Mouse (Mus musculus): Measurements from ENCODE around the gene Kctd17. TPM values are rescaled to one million over a fixed set of nuclear protein-coding genes. Genes with fewer than 3 reads are reported as not detected.

The Kctd17 gene
- total RNA-seq, 2 experiments from 2014 or later = 9.5 to 9.6 TPM

DNA sequence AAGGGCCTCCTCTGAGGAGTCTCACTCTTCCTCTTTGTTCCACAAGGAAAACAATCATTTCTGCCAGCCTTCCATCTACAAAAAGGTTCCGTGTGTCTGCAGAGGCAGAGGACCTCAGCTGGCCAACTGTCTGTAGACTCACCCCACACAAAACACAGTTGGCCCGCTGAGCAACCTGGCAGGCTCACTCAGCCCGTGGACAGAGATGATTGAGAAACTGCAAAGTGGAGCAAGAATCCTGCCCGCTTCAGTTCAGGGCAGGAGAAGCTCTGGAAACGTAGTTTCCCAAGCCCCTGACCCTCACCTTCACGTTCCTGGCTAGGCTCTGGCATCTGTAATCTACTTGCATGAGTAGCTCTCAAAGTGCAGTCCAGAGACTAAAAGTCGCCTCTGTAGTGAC is 18.8 kb downstream of the Kctd17 start:
- no peak for ATAC-seq (ENCODE audit: poor library complexity, severe bottlenecking)

DNA sequence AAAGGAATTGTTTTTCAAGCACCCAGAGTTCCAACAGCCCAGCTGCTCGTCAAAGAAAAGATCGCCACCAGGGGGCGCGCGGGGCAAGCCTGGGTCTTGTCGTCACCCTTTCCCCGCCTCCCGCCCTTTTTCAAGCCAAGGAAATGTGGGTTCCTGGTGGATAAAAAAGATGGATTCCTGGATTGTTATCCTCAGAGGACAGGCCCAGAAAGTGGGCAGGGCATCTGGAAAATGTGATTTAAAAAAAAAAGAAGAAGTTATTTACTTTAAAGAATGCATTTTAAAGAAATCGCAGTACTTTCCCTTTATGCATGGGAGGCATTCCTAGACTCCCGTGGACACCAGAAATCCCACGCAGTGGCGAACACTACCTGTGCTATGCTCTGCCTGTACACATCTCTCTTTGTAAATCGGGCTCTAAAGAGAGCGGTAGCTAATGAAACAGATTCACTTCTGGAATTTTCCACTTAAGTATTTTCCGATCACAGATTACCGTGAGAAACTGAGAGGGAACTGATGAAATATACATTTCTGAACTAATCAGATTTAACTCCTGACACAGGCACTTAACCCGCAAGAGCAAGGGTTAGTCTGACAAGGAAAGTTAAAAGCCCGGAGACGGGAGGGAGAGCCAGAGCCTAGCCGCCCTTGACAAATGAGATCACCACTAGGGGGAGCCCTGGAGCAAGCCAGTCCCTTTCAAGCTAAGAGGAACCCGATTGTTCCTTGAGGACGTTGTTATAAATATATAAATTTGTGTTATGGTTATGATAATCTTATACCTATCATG is 19.6 kb downstream of the Kctd17 start:
- peak; percentile 73 for ATAC-seq (ENCODE audit: poor library complexity, severe bottlenecking)

DNA sequence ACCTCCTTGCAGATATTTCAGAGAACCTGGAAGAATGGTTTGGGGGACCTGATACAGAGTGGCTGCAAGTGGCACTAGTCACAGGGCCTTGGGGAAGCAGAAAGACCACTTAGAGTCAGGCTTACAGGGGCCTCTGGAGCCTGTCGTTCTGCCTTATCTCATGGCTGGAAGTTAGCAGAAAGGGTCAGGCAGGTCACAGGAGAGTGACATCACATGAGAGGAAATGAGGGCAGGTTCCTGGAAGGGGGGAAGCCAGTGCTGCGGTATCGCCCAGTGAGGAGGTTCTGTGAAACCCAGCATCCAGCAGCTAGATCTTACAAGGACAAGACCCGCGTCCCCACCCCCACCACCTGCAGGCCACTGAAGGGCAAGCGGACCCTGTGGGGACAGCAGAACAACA is 20.8 kb downstream of the Kctd17 start:
- ATAC-seq (ENCODE audit: poor library complexity, severe bottlenecking) = peak; percentile 17; the same call in 1 of the 2 replicates

DNA sequence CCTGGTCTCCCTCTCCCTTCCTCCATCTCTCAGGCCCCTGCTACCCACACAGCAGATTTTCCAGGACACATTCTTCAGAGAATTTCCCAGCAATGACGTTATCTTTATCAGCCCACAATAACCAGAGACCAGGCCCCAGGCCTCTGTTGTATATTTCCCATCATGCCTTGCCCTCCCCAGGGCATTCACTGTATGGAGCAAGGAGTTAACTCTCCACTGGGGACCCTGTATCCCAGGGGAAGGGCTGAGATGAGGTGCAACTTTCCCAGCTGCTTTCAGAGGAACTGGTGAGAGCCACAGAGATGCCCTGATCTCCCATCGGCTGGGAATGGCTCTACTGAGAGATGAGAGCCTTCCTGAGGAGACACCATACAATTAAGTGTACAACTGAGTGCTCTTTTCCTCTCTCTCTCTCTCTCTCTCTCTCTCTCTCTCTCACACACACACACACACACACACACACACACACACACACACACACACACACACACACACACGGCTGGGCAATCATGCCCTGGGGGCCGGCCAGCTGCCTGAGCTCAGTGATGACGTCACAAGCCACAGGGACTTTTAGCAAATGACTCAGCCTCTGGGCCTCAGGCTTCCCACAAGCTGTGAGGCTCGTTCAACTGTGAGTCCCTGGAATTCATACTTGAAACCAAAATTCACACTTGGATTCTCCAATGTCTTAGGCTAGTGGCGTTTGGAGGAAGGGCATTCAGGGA is 21.5 kb downstream of the Kctd17 start:
- ATAC-seq (ENCODE audit: poor library complexity, severe bottlenecking) = peak; percentile 67

DNA sequence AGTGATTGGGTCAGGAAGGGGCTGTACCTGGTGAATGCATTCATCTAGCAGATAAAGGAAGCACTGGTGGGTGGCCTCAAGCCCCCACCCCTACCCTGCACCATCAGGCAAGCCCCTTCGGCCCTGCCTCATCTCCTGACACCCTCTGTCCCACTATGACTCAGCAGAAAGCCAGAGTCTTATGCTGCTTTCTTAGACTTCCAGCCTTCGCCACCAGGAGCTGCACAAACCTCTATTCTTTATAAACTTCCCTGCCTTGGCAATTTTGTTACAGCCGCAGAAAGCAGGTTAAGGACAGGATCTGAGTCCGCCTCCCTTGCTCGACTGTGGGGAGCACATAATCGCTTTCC is 22.0 kb downstream of the Kctd17 start:
- ATAC-seq (ENCODE audit: poor library complexity, severe bottlenecking) = no peak

DNA sequence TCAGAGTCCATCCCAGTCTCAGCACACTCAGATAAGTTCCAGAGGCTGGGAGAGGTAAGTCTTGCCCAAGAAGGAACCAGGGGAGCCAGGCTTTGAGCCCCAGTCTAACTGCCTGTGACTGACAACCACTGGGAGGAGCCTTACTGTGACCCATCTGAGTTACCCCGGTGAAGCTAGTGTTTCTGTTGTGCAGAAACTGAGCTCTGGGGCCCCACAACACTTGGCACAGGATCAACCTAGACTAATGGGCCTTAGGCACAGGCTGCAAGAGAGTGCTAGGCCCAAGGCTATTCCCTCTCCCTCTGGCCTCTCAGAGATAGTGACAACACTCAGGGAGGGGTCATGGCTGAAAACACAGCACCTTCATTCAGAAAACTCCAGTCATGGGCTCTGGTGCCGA is 22.8 kb downstream of the Kctd17 start:
- ATAC-seq (ENCODE audit: poor library complexity, severe bottlenecking) = no peak

DNA sequence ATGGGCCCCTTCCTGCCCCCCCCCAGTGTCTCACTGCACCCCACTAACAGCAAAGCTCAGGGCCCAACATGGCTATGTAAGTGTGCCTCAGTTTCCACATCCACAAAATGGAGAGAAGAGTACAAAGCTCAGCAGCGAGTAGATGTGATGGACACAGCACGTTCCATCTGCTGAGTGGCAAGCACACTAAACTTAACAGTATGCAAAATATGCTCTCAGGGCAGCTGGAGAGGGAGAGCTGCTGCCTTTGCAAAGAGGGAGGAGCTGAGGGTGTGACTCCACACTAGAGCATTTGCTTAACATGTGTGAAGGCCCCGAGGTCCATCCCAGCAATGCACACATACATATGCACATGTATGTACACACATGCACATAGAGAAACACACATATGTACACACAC is 24.6 kb downstream of the Kctd17 start:
- no peak for ATAC-seq (ENCODE audit: poor library complexity, severe bottlenecking)

DNA sequence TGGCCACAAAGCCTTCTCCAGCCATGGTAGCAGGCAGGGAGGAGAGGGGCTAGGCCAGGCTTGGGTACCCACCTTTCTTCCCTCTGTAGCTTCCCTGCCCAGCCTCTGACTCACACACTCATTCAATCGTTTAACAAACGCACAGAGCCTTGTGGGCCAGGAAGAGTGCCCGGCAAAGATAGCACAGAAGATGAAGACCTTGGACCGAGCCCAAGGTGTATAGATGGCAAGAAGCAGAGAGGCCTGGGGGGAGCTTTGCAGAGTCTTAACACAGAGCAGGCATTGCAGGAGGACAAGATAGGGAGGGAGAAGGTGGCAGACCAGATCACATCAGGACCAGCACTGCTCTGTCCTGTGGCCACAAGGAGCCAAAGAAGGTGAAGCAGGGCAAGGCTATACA is 26.8 kb downstream of the Kctd17 start:
- no peak for ATAC-seq (ENCODE audit: poor library complexity, severe bottlenecking)

DNA sequence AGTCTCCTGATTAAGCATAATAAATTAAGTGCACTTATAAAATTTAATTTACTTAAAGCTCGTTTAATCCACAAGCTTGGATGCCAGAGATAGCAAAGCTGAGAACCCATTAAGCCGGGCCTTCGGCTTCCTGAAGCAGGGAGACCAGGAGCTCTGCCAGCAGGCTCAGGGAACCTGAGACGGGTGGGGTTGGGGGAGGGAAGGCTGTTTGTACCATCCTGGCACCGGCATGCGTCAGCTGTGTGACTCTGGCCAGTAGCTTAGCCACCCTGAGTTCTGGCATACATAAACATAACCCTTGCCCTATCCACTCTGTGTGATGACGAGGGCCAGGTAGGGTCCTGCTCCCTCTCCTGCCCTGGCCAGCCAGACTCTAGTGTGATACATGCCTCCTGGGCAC is 27.7 kb downstream of the Kctd17 start:
- no peak for ATAC-seq (ENCODE audit: poor library complexity, severe bottlenecking)

DNA sequence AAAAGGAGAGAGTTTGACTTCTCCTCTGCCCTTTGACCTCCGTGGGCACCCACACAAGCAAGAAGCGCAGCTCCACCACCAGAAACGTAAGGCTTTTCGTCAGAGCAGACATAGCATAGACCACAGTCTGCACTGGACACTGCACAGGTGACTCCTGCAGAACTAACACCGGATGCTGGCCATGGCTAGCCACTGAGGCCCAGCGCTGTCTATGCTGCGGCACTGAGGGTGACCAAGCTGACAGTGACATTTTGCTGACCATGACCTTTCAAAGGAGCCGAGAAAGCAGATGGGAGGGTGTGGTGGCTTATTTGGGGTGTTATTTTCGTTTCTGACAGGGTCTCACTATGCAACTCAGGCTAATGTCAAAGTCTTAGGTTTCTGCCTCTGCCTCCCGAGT is 28.8 kb downstream of the Kctd17 start:
- ATAC-seq (ENCODE audit: poor library complexity, severe bottlenecking) = peak; percentile 43; the same call in 1 of the 2 replicates

DNA sequence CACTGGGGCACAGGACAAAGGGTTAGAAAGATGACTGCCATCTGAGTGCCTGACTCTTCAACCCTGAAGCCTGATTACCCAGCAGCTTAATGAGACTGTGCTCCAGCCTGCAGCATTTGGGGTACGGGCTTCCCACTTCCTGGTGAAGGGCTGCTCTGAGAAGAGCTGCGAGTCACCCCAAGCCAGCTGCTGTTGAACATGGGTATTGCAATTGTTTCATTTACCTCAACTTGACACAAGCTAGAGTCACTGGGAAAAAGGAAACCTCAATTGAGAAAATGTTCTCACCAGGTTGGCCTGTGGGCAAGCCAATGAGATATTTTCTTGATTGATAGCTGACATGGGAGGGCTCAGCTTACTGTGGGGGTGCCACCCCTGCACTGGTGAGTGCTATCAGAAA is 34.6 kb downstream of the Kctd17 start:
- peak; percentile 21; the same call in 1 of the 2 replicates for ATAC-seq (ENCODE audit: poor library complexity, severe bottlenecking)

DNA sequence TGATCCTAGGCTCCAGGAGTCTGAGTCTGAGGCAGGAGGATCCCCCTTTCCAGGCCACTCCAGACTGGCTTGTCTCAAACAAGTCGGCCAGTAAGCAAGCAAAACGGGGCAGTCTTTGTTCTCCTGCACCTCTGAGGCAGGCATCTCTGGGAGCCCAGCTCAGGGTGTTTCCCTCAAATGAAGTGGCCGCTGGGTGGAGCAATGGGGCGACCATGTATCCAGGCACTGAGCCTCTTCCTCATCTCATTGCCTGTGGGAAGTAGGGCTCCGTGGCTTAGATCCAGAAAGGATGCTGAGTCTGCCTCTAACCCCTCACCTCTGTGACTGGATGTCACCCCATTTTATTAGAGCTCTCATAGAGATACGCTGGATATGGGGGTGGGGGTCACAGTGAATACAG is 38.4 kb downstream of the Kctd17 start:
- no peak for ATAC-seq (ENCODE audit: poor library complexity, severe bottlenecking)

DNA sequence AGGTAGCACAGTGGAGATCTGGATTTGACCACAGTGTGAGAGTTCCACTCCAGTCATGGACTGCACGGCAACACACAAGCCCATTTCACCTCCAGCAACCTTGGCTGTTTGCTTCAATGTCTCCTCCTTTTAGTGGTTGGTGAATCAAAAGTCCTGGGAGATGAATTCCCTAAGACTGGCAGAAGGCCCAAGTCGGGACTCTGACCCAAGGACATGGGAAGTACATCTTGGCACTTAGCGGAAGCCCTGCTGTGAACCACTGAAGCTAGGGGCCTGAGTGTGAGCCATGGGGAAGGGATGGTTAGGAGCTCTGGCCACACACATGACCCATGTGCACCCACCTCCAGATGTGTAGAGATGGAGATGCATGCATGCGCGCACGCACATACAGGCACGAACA is 39.2 kb downstream of the Kctd17 start:
- ATAC-seq (ENCODE audit: poor library complexity, severe bottlenecking) = no peak

DNA sequence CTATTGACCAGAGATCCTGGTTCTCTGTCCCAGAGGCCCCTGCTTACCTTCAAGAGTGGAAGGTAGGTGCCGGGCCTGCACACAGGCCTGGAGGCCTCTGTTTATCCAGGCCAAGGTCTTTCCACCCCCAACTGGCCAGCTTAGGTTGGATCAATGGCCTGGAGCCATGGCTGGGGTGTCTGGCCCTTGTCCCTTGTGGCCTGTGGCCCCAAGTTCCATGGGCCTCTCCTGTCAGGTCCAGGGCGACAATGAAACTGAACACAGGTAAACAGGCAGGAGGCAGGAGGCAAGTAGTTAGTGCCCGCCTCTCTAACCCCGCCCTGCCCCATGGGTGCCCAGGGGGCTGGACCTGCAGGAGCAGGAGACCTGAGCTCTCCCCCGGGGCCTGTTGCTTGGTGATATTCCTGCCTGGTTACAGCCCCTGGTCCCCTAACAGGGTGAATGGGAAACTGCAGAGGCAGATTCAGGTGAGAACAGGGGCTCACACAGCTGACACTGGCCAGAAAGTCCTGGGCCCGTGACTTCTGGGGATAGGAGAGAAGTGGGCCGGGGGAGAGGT is 40.1 kb downstream of the Kctd17 start, which contains the start of gene Tmprss6:
Tmprss6 (minus strand) TSS at position 256 of the 559 bp plus-strand sequence.
- ATAC-seq (ENCODE audit: poor library complexity, severe bottlenecking) = no peak

DNA sequence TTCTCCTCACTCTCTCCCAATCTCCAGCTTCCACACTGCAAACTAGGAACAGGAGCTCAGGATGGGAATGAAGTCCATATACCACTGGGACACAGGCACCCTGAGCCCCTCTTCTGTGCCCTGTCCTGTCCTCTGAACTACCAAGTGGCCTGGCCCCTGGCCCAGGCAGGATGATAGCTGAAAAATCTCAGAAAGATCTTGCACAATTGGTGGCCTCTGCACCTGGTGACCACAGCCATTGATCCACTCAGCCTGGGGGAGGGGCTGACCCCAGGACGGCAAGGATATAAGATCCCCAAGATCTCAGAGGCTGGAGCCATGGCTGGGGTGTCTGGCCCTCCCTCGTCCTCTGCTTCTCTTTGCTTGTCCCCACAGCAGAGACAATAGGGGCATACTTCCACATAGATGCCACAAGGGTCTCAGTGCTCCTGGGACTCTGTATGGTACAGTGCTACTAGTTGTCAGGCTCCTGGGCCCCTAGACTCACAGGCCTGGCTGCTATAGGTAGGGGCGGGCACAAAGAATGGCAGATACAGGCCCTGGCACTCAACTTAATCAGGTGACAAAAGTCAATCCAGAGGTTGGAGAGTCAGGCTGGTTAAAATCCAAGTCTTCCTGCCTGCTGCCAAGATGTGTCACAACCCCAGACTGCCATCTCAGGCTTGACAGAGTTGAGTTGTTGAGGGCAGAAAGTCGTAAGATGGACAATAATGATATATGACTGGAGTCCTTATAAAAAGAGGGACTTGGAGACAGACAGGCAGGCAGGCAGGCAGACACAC is 42.3 kb downstream of the Kctd17 start:
- no peak for ATAC-seq (ENCODE audit: poor library complexity, severe bottlenecking)

DNA sequence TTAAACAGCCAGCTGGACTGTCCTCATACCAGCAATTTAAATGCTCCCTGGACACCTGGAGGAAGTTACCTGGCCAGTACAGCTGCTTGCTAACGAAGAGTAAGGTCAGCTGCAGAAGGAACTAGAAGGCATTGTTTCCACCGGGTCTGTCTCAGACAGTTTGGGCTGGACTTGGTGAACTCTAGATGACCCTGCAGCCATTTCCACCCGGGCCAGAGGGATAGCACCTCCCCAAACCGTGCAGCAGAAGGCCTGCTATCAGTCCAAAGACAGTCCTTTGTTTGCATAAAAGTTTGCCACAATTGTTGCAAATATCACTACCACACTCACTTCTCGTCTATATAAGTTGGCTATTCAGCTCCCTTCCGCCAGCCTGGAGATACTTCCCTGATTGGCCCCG is 43.5 kb downstream of the Kctd17 start:
- no peak for ATAC-seq (ENCODE audit: poor library complexity, severe bottlenecking)

DNA sequence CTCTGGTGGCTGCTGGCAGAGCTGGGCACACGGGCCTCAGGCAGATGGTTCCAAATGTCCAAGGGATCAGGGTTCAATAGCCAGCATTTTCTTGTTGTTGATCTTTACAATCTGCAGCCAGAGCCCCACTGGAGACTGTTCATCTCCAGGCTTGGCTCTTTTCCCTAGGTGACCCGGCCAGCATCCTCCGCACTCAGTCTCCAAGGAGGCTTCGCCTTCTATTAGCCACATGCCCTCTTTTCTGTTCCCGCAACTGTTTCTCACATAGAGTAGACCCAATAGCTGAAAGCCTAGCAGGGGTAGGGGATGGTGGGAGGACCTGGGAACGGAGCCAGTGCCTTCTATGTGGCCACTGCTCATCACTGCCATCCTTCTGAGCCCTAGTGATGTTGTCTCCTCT is 45.1 kb downstream of the Kctd17 start:
- ATAC-seq (ENCODE audit: poor library complexity, severe bottlenecking) = no peak

DNA sequence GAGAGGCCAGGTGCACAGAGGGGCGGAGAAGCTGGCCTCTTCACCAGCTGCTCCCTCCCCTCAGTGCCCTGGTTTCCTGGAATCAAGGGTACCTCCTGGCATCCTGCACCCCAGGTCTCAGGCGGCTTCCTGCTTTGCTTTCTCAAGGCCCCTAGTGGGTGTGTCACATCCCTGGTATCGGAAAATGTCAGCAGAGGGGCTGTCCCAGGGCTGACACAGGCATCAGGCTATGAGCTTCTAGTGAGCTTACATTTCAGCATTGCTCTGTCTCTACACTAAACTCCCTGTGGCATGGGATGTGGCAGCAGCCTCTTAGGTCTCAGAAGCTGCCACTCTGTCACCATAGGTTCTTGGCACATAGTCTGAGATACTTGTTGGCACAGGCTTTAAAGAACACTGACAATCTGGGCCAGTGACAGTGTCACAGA is 47.3 kb downstream of the Kctd17 start:
- no peak for ATAC-seq (ENCODE audit: poor library complexity, severe bottlenecking)

DNA sequence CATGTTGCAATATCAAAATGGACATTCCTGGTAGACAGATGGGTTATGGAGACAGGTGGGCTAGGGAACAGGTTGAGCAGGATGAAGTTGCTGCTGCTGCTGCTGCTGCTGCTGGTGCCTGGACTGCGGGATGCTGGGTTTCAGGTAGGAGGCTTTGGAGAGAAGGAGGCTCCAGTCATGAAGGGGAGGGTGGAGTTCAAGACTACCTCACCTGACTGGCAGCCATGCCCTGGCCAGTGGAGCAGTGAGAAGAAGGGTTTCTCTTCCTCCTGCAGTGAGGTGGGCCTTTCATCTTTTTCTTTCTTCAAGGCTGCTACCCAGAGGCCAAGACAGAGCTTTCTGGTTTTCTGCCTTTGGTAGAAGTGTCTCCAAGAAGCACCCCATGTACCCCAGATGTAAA is 48.5 kb downstream of the Kctd17 start:
- ATAC-seq (ENCODE audit: poor library complexity, severe bottlenecking) = no peak

DNA sequence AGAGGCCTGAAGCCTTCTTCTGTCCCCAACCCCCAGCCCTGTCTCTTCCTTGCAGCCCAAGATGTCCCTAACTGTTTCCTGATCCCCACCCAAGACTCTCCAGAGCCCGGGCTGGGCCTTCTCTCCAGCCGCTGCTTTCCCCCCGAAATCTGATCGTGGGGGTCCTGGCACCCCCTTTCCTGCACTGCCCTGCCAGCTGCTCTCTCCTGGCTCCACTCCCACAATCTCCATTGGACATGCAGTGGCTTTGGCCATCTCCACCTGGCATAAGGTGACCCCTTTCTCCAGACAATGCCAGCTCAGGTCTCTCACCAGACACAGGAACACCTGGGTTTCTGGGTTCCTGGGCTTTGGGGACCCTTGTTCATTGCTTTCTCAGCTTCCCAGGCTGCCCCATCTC is 49.7 kb downstream of the Kctd17 start:
- no peak for ATAC-seq (ENCODE audit: poor library complexity, severe bottlenecking)

DNA sequence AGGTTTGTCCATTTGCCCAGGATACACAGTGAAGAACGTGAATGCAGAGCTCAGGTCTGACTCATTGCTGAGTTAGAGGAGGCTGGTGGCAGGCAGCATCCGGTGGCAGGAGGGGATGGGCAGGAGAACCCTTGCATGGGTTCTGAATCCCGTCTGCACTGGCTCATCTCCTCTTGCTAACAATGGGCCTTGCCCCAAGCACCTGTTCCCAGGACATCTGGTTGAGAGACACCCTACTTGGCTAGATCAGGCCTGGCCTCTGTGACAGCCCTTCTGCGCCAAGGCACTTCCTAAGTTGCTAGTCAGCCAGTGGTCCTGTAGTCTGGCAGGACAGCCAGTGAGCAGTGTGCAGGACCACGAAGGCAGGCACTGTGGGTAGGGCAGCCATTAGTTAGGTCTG is 51.1 kb downstream of the Kctd17 start:
- ATAC-seq (ENCODE audit: poor library complexity, severe bottlenecking) = no peak
